Mouse (Mus musculus): ENCODE data around the gene 1110008P14Rik. TPM values are rescaled to one million over a fixed set of nuclear protein-coding genes. Genes with fewer than 3 reads are reported as not detected.

The 1110008P14Rik gene
- polyA plus RNA-seq, 1 experiment from 2014 or later, result 100 TPM

DNA sequence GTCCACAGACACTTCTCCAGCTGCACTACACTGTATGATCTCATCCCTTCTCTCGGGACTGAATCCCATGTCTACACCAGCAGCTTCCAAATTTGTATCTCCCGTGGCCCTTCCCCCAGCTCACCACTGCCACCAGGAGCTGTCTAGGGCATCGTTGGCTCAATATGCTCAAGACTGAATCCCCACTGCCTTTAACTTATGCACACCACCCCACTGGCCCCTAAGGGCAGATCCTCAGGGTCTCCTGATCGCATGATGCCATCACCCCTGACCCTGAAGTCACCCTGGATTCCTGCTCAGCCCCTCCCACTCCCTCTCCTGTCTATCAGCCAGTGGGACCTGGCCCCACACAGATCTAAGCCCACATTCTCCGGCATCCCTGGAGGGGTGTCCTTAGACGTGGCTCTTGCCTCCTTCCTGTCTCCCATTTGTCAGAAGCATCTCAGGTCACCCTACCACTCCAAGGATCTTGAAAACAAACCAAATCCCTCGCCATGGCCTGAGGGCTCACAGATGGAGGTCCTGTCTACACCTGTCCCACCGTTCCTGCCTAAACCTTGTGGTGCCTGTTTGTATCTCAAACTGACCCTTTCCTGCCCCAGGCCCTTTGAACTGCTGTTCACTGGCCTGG is 32.0 kb downstream of the 1110008P14Rik start:
- no peak for ATAC-seq
- Histone ChIP-seq H3K4me2 (replicated peaks; ENCODE audit: low read depth) (no peak overlapping the region), H3K4me3 (ENCODE audit: low read depth, low read length) (no peak overlapping the region), H3K9me3 (ENCODE audit: control insufficient read depth) (no peaks in the 10 kb centered on the region), H3K36me3 (ENCODE audit: control insufficient read depth, insufficient read depth) (peaks cover 5% of the 10 kb centered on the region; the same call in 1 of the 2 replicates), H3K27me3 (replicated peaks; ENCODE audit: control insufficient read depth, insufficient read depth, low read length) (no peaks in the 10 kb centered on the region), H3K9ac (ENCODE audit: low read depth, low read length) (no peak overlapping the region), H3K27ac (ENCODE audit: low read depth, low read length) (no peak overlapping the region), H3K4me1 (replicated peaks; ENCODE audit: control insufficient read depth, insufficient read depth, low read length) (peaks cover 4% of the 10 kb centered on the region)
- 58% methylated on average over 8 of the region's 8 CpGs for WGBS
- no peak for TF ChIP-seq CTCF (IDR thresholded peaks at IDR 0.05; ENCODE audit: low read depth)

- WGBS, result 61% methylated on average over 11 of the region's 11 CpGs
- peaks cover 8% of the 10 kb centered on the region; the same call in 1 of the 2 replicates for H3K36me3 ChIP-seq (ENCODE audit: control insufficient read depth, insufficient read depth)
- H3K9ac ChIP-seq (ENCODE audit: low read depth, low read length), result no peak overlapping the region
- no peak overlapping the region for H3K4me3 ChIP-seq (ENCODE audit: low read depth, low read length)
- no peak overlapping the region for H3K4me2 ChIP-seq (replicated peaks; ENCODE audit: low read depth)
- no peak overlapping the region for H3K27ac ChIP-seq (ENCODE audit: low read depth, low read length)
- no peak for TF ChIP-seq CTCF (IDR thresholded peaks at IDR 0.05; ENCODE audit: low read depth)
- H3K9me3 ChIP-seq (ENCODE audit: control insufficient read depth), result no peaks in the 10 kb centered on the region
- H3K4me1 ChIP-seq (replicated peaks; ENCODE audit: control insufficient read depth, insufficient read depth, low read length), result peaks cover under 1% of the 10 kb centered on the region; the same call in 1 of the 2 replicates
- no peaks in the 10 kb centered on the region for H3K27me3 ChIP-seq (replicated peaks; ENCODE audit: control insufficient read depth, insufficient read depth, low read length)
- no peak for ATAC-seq
Observed at GRCm38 (mm10) chr2:32348311-32348710, 33.4 kb downstream of the 1110008P14Rik start.

DNA sequence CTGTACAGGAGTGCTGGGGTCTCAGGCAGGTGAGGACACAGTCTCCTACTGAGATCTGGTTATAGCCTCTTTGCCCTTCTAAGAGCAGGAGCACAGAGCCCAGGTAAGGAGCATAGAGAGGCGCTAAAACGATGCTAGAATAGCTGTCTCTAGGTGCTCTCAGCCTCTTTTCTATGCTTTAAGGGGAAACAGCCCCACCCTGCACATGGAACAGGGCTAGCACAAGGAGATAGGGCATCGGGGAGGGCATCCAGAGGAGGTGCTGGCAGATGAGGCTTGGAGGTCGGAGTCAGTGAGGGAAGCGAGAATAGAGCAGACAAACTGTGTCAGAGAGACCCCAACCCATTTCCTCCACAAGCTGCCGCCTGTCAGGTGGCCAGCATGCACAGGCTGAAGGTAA is 34.7 kb downstream of the 1110008P14Rik start:
- TF ChIP-seq CTCF (IDR thresholded peaks at IDR 0.05; ENCODE audit: low read depth), result no peak

GRCm38 (mm10) chr2:32344598-32345321 is 37.0 kb downstream of the 1110008P14Rik start:
- WGBS, result 71% methylated on average over 14 of the region's 14 CpGs
- no peak for TF ChIP-seq CTCF (IDR thresholded peaks at IDR 0.05; ENCODE audit: low read depth)
- H3K27me3 ChIP-seq (replicated peaks; ENCODE audit: control insufficient read depth, insufficient read depth, low read length), result no peaks in the 10 kb centered on the region
- peaks cover 10% of the 10 kb centered on the region; the same call in 1 of the 2 replicates for H3K36me3 ChIP-seq (ENCODE audit: control insufficient read depth, insufficient read depth)
- H3K9me3 ChIP-seq (ENCODE audit: control insufficient read depth), result no peaks in the 10 kb centered on the region
- H3K27ac ChIP-seq (ENCODE audit: low read depth, low read length), result no peak overlapping the region
- H3K9ac ChIP-seq (ENCODE audit: low read depth, low read length), result no peak overlapping the region
- H3K4me2 ChIP-seq (replicated peaks; ENCODE audit: low read depth), result no peak overlapping the region
- no peak for ATAC-seq
- no peaks in the 10 kb centered on the region for H3K4me1 ChIP-seq (replicated peaks; ENCODE audit: control insufficient read depth, insufficient read depth, low read length)
- H3K4me3 ChIP-seq (ENCODE audit: low read depth, low read length), result no peak overlapping the region

More for the DNA sequence above, 34.7 kb downstream of the 1110008P14Rik start:
- H3K4me3 ChIP-seq (ENCODE audit: low read depth, low read length), result no peak overlapping the region
- no peaks in the 10 kb centered on the region for H3K4me1 ChIP-seq (replicated peaks; ENCODE audit: control insufficient read depth, insufficient read depth, low read length)
- no peak overlapping the region for H3K4me2 ChIP-seq (replicated peaks; ENCODE audit: low read depth)
- H3K27me3 ChIP-seq (replicated peaks; ENCODE audit: control insufficient read depth, insufficient read depth, low read length), result no peaks in the 10 kb centered on the region
- peaks cover 8% of the 10 kb centered on the region; the same call in 1 of the 2 replicates for H3K36me3 ChIP-seq (ENCODE audit: control insufficient read depth, insufficient read depth)
- no peak for ATAC-seq
- WGBS, result 71% methylated on average over 6 of the region's 6 CpGs
- no peak overlapping the region for H3K9ac ChIP-seq (ENCODE audit: low read depth, low read length)
- H3K9me3 ChIP-seq (ENCODE audit: control insufficient read depth), result no peaks in the 10 kb centered on the region
- H3K27ac ChIP-seq (ENCODE audit: low read depth, low read length), result no peak overlapping the region

DNA sequence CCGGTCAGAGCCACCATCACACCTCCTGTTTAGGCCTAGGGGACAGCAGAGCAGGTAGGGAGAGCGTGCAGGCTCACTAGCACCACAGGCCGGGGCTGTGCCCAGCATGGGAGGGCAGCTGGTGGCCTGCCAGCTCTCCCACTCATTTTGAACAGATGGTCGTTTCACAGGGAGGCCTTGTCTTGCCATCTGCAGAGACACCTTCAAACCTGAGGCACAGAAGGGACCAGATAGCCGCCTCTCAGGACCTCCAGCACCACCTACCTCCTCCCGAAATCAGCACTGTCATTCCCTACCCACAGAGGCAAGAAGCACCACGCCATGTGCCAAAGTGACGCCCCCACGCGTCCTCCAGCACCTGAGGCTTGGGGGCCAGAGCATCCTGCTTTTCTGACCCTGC is 37.7 kb downstream of the 1110008P14Rik start:
- TF ChIP-seq CTCF (IDR thresholded peaks at IDR 0.05; ENCODE audit: low read depth), result no peak
- no peaks in the 10 kb centered on the region for H3K4me1 ChIP-seq (replicated peaks; ENCODE audit: control insufficient read depth, insufficient read depth, low read length)
- H3K9ac ChIP-seq (ENCODE audit: low read depth, low read length), result no peak overlapping the region
- H3K27me3 ChIP-seq (replicated peaks; ENCODE audit: control insufficient read depth, insufficient read depth, low read length), result no peaks in the 10 kb centered on the region
- no peak overlapping the region for H3K4me3 ChIP-seq (ENCODE audit: low read depth, low read length)
- H3K4me2 ChIP-seq (replicated peaks; ENCODE audit: low read depth), result no peak overlapping the region
- H3K9me3 ChIP-seq (ENCODE audit: control insufficient read depth), result no peaks in the 10 kb centered on the region
- no peak overlapping the region for H3K27ac ChIP-seq (ENCODE audit: low read depth, low read length)
- H3K36me3 ChIP-seq (ENCODE audit: control insufficient read depth, insufficient read depth), result peaks cover 18% of the 10 kb centered on the region
- 89% methylated on average over 10 of the region's 10 CpGs for WGBS
- ATAC-seq, result no peak

GRCm38 (mm10) chr2:32343351-32343671 is 38.4 kb downstream of the 1110008P14Rik start:
- H3K4me3 ChIP-seq (ENCODE audit: low read depth, low read length), result no peak overlapping the region
- TF ChIP-seq CTCF (IDR thresholded peaks at IDR 0.05; ENCODE audit: low read depth), result no peak
- H3K27ac ChIP-seq (ENCODE audit: low read depth, low read length), result no peak overlapping the region
- WGBS, result 92% methylated on average over 2 of the region's 2 CpGs
- H3K9ac ChIP-seq (ENCODE audit: low read depth, low read length), result no peak overlapping the region
- H3K36me3 ChIP-seq (ENCODE audit: control insufficient read depth, insufficient read depth), result peaks cover 20% of the 10 kb centered on the region
- no peaks in the 10 kb centered on the region for H3K4me1 ChIP-seq (replicated peaks; ENCODE audit: control insufficient read depth, insufficient read depth, low read length)
- H3K27me3 ChIP-seq (replicated peaks; ENCODE audit: control insufficient read depth, insufficient read depth, low read length), result no peaks in the 10 kb centered on the region
- no peaks in the 10 kb centered on the region for H3K9me3 ChIP-seq (ENCODE audit: control insufficient read depth)
- H3K4me2 ChIP-seq (replicated peaks; ENCODE audit: low read depth), result no peak overlapping the region
- ATAC-seq, result no peak

Measured in intestine, postnatal 0 days (tissue).